Mouse (Mus musculus) left cerebral cortex, postnatal 25 days (tissue): ENCODE data around the gene Rsph3b. TPM values are rescaled to one million over a fixed set of nuclear protein-coding genes. Genes with fewer than 3 reads are reported as not detected.
"Not testable (repeated sequence)": the region's sequence is repeated elsewhere in the genome, so short reads cannot be mapped to it uniquely, and the experiment has no call there.

ENCODE experiments used
- DNase-seq, 2 experiments: peaks; one replicate each; pipeline ENCODE4 v3.0.0; 2022; ENCODE audit warnings: low spot score in 2 of 2, mixed read lengths in 1 of 2
- intact Hi-C: fragments of 180-260 bp; cut with DNase I; formaldehyde crosslinking; loops from one replicate; pipeline ENCODE4 v1.15.1; 2025
- total RNA-seq, 2 experiments: library from RNA; stranded (reverse); gene quantifications; 2 replicates each; pipeline ENCODE4 v1.2.3; 2021

Gene Rsph3b
- total RNA-seq, 2 experiments from 2014 or later: 31.3 to 32.3 TPM

DNA sequence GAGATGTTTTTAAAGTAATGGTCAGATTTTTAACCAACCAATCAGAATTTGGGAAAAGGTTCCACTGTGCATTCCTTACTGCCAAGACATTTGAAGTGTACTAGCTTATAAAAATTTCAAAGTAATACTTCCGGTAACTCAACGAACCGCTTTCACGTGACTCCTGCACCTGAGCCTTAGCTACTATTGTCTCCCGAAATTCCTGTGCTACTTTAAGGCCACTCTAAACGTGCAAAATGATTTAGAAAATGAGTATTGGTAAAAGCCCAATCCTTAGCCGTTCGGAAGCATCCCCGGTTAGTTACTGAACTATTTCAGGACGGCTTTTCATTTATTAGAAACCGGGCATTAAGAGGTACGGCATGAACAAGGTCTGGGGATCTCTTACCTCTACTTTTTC is 11.9 kb upstream of the Rsph3b start:
- DNase-seq, intact Hi-C loops: not testable (repeated sequence)

GRCm38 (mm10) chr17:6959543-6960259 is 11.2 kb upstream of the Rsph3b start:
- DNase-seq, intact Hi-C loops: not testable (repeated sequence)

DNA sequence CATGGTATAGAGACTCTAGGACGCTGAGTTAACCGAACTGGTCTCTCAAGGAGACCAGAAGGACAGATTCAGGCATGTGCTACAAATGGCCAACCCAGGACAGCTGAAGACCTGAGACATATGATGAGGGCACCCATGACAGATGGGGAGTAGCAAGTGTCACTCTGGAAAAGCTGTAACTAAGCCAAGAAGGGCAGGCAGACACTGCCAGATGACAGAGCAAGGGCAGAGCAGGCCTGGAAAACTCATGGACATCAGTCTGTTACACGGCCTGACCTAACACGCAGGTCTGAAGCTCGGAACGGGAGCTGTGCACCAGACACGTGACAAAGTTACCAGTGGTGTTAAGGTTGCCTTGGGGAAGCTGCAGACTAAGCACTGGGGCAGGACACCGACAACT is 10.4 kb upstream of the Rsph3b start:
- DNase-seq, intact Hi-C loops: not testable (repeated sequence)

GRCm38 (mm10) chr17:6948769-6949228 is 317 bp upstream of the Rsph3b start:
- intact Hi-C loops: not testable (repeated sequence)
- peak in 1 of 2 experiments; percentile 38 for DNase-seq

DNA sequence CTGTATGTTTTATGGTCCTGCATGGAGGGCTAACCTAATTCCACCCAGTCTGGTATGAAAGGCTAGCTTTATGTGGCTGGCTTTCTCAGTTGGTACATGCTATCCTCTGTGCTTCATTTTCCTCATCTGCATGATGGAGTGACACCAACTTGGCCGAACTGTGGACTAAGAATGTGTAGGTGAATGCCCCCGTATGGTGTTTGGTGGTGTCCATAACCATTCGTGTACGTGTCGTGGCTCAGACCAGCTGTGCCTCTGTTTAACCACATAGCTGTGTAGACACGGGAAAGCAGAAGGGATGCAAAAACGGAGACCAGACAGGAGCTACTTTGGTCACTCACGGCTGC is 872 bp downstream of the Rsph3b start:
- intact Hi-C loops, DNase-seq: not testable (repeated sequence)

- DNase-seq, intact Hi-C loops: not testable (repeated sequence)
Observed at GRCm38 (mm10) chr17:6942560-6942959, 5.9 kb downstream of the Rsph3b start.

DNA sequence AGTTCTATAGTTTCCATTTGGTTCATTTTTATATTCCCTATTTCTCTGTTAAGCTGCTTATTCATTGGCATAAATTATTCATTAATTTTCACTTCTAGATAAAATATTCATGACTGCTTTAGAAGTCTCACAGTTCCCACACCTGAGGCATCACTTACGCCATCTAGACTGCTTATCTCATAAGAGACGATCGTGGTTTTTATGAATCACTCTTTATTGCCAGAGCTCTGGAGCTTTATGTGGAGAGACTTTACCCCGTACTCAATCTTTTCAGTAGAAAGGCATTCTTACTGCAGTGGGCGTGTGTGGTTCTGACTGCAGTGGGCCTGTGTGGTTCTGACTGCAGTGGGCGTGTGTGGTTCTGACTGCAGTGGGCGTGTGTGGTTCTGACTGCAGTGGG is 16.9 kb downstream of the Rsph3b start:
- intact Hi-C loops, DNase-seq: not testable (repeated sequence)

DNA sequence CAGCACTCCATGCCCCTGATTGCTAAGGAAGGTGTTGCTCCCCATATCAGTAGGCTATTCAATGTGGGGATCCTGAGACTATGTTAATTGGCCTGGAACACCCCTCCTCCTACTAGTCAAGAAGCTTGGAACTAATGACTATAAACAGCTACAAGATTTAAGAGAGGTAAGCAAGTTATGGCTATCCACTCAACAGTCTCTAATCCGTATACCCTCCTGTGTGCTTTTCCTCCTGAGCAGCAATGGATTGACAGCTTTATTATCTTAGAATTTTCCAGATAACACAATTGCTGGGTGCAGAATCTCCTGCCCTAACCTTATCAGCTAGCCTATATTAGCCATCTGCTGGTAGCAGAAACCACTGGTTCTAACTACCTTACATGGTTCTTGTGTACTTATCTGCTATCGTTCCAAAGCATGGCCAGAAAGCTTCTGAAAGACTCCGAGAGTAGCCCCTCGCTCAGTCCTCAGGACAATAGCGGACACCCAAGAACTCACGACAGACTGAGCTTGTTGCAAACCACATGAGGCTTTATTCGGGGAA is 28.1 kb downstream of the Rsph3b start:
- DNase-seq, intact Hi-C loops: not testable (repeated sequence)

- DNase-seq: not testable (repeated sequence)
Observed at GRCm38 (mm10) chr17:6919388-6919787, 29.1 kb downstream of the Rsph3b start.

DNA sequence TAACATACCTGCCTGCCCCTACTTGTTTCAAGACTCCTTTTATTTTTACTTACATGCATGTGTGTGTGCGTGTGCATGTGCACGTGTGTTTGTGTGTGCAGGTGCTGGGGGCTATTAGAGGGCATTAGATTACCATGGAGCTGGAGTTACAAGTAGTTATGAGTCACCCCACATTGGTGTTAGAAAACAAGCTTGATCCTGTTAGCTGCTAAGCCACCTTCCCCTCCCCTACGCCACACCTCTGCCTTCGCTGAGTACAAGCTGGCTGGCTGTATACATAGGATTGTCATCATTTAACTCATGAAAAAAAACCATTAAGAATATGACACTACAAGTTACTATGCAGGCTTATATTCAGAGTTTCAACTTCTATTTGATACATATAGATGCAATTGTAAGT is 33.2 kb downstream of the Rsph3b start:
- intact Hi-C loops, DNase-seq: not testable (repeated sequence)

More at GRCm38 (mm10) chr17:6919388-6919787, 29.1 kb downstream of the Rsph3b start:
- intact Hi-C loops: not testable (repeated sequence)

DNA sequence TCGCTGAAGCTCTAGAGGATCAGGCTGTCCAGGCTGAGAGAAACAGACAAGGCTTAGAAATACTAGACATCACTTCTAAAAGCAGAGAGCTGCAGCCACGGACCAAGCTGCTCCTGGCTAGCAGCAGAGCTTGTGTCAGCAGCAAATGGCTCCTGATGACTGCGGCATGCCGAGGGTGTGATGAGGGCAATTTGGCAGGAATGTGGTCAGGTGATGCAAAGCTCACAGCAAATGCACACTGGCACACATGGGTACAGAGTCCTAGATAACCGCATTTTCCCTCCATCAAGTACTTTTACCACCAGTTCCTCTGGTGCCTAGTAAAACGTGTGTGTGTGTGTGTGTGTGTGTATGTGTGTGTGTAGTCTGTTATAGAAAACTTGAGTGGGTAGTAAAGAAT is 34.4 kb downstream of the Rsph3b start:
- DNase-seq, intact Hi-C loops: not testable (repeated sequence)

DNA sequence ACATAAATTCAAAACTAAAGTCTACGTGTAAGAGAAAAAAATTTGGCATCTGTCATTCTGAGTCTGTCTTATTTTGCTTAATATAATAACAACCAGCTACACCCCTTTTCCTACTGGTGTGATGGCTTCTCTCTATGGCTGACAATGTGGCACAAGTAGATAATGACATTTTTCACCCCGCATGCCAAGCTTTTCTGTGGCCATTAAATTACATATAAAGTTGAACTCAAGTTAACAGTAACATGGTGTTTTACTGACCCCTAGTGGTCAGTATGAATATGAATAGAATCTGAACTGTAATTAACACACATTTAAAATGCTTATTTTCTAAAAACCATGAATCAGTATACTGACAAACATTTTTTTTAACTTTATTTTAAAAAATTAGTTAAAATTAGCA is 48.1 kb downstream of the Rsph3b start:
- DNase-seq, intact Hi-C loops: not testable (repeated sequence)

- DNase-seq: not testable (repeated sequence)
- intact Hi-C loops: loop anchor here (10.0 kb wide), 1 partner anchor 203 kb away; no protein-coding TSS in a partner anchor
Observed at GRCm38 (mm10) chr17:6897996-6898562, 50.4 kb downstream of the Rsph3b start.

GRCm38 (mm10) chr17:6896756-6897155 is 51.7 kb downstream of the Rsph3b start:
- intact Hi-C loops: loop anchor here (10.0 kb wide), 1 partner anchor 202 kb away; no protein-coding TSS in a partner anchor
- DNase-seq: no peak

DNA sequence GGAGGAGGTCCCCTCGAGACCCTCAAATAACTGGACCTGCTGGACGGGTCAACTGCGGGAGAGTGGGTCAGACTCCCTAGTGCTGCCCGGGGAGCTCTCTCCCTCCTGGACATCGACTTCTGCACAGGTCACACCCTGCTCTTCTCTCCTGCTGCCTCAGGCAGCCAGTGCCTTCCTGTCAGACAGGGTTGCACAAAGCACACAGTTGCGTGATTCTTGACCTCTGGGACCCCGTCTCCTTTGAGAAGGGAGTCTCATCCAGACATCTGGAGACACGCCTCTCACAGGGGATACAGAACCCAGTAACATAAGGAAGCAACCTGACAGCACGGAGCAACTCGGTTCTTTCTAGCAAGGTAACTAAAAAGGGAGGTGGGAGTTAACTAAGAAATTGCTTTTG is 55.1 kb downstream of the Rsph3b start:
- intact Hi-C loops: loop anchor here (5.0 to 10.0 kb wide), 2 partner anchors 111 to 199 kb away; partner anchors contain the start of gene Ezr
- DNase-seq: no peak

GRCm38 (mm10) chr17:6891966-6892934 is 56.2 kb downstream of the Rsph3b start:
- DNase-seq: no peak
- intact Hi-C loops: loop anchor here (5.0 to 10.0 kb wide), 2 partner anchors 110 to 197 kb away; partner anchors contain the start of gene Ezr

DNA sequence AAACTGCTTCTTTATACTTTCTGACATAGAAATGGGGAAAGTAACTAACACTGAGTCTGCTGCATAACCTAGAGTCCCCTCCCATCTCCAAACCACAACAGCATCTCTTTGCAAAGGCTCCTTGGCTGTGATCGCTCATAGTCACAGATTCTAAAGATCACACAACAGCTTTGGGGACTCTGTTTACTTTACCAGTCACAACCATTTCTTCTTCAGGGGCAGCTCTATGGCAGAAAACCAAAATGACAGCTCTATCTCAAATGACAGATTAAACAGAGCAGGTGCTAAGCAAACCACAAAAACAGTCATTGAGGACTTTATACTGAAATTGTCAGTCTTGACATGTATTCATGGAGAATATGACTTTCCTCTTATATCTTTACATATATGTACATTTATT is 62.0 kb downstream of the Rsph3b start:
- no peak for DNase-seq
- intact Hi-C loops: no loop called here

- intact Hi-C loops: no loop called here
- DNase-seq: no peak
Observed at GRCm38 (mm10) chr17:6884531-6884930, 64.0 kb downstream of the Rsph3b start.

DNA sequence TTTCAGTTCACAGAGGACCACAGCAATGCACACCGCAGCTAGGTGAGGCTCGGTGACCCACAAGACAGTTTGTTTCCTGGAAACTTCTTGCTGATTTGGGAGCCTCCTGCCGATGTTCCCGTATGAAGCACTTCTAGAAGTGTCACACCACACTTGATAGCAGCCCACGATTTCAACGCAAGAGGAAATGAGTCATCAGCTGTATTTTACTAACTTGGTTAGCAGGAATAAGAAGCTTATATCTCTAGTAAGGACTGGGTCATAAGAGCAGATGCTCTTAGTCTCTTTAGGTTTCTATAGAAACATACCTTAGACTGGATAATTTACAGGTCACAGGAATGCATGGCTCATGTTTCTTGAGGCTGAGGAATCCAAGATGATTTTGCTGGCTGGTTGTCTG is 67.2 kb downstream of the Rsph3b start:
- peak in 1 of 2 experiments; percentile 7 for DNase-seq
- intact Hi-C loops: no loop called here
